Mouse (Mus musculus): Measurements from ENCODE around the gene Ifitm10.
"Not testable (repeated sequence)": the region's sequence is repeated elsewhere in the genome, so short reads cannot be mapped to it uniquely, and the experiment has no call there.

The Ifitm10 gene

DNA sequence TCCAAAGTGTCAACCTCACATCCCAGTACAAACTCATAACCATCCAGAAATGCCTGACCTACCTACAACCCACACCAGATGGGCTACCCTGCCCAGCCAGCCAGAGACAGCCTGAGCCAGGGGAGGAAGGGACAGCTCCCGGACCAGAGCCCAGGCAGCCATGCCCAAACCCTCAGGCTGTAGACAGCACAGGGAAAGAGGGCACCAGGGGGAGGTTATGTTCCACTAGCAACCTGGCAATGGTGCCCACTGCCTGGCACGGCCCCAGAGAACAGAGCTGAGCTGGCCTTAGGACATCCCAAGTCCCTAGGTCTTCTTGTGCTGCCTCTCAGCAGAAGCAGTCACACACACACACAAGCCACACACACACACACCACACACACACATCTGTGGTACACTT is 4.7 kb downstream of the Ifitm10 start:
- no peak for DNase-seq (ENCODE audit: low read depth, low spot score)

DNA sequence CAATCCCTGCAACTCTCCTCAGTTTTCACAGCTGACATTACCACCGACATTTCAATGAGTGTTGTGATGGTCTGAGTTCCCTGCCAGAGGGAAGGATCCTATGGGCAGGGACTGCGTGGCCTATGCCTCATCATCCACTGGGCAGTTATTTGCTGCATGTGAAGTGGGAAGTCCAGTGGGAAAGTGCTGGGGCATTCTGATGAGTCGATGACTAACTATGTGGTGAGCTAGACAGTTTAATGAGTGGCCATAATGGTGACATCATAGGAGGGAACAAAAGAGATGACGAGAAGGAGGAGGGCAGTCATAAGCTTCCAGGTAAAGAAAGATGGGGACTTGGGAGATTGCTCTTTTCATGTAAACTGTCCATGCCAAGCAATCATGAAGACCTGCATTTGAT is 10.4 kb downstream of the Ifitm10 start:
- peak; percentile 80 for DNase-seq (ENCODE audit: low read depth, low spot score)

DNA sequence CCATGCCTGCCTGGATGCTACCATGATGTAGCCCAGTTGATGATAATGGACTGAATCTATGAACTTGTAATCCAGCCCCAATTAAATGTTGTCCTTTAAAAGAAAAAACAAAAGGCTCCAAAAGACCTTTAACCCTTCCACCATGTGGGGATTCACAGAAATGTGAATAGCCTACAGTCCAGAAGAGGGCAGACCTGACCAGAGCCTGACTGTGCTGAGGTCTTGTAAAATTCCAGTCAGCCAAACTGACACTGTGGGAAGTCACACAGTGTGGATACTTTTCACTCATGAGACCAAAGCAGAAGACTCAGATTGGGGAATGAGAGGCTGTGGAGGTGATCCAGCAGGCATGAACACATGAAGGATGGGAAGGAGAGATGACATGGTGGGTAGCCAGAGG is 12.8 kb downstream of the Ifitm10 start:
- DNase-seq (ENCODE audit: low read depth, low spot score) = peak; percentile 33

DNA sequence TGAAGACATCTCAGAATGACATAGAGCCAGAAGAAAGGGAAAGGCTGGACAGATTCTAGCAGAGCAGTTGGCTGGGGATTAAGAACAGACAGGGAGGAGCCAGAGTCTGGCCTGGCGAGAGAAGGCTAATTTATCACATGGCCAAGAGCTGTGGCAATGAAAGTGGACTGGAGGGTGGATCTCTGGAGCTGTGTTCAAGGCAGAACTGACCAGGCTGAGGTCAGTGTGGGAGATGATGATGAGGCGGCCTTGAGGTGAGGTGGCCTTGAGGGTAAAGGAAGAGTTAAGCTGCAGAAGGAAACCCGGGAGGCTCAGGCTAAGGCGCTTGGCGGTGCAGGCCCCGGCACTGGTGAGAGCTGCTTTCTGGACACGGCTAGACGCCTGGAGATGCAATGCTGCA is 14.4 kb downstream of the Ifitm10 start:
- DNase-seq (ENCODE audit: low read depth, low spot score) = no peak

DNA sequence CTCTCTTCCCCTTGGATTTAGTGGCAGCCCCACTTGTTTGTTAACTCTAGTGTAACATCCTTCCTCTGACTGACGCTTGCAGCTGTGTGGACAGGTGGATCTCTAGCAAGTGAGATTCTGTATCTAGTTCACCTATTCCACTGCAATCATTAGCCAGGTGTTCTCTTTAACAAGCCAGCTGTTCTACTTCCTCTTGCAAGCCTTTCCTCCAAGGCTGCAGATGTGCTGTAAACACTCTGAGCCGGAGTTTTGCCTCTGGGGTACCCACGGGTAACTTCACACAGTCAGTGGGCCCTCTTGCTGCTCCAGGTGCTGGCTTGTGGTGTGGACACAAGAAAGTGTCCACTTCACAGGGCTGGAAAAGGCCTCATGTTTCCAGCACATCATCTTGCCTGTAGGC is 16.0 kb downstream of the Ifitm10 start:
- DNase-seq (ENCODE audit: low read depth, low spot score) = no peak

DNA sequence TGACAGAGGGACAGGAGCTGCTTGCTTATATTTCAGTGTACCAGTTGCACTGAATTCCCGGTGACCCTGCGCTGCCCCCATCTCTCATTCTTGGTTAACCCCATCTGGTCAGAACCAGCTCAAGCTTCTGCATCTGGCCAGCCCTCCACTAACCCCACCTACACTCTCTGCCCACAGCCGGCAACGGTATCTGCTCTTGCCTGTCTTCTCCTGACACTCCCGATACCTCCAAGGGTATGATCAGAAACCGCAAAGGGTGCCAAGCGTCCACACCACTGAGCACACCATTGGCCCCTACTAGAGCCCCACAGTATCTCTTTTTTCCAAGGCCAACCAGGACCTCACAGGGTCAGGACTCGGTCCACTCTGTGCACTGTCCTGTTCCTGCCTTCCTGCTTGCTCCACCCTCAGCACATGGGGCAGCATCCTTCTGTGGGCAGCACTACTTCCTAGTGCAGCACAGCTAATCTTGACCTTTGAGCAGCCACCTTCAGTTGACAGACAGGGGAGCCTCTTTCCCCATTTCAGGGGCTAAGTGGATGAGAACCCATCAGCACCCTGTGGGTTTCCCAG is 18.8 kb downstream of the Ifitm10 start:
- no peak for DNase-seq (ENCODE audit: low read depth, low spot score)

DNA sequence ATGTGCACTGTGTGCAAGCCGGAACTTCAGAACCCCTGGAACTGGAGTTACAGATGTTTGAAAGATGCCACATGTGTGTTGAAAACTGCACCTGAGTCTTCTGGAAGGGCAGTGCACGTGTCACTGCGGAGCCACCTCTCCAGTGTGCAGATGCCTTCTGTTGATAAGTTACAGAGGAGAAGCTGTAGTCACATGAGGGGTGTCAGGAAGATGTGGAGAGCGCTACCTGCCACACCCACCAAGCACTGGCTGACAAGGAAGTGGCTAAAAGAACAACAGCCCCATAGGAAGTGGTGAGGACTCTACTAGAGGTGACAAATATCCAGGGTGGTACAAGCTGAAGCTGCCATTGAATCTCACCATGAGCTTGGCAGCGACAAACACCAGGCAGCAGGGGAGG is 19.7 kb downstream of the Ifitm10 start:
- no peak for DNase-seq (ENCODE audit: low read depth, low spot score)

DNA sequence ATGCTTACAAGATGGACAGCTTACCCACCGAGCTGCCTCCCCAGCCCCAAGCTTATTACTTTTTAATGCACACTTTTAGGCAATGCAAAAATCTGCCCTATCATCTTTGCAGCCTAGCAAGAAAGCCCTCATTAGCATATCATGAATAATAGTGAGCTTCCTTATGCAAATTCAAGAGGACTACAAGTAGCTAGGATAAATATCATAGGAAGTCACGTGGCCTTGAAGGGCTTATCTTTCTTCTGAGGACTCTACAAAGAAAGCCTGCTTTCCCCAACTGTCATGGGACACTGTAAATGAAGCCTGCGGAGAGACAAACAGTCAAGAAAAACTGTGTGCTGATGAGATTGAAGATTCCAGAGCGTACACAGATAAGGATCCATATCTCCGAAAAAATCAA is 22.0 kb downstream of the Ifitm10 start:
- DNase-seq (ENCODE audit: low read depth, low spot score) = no peak

DNA sequence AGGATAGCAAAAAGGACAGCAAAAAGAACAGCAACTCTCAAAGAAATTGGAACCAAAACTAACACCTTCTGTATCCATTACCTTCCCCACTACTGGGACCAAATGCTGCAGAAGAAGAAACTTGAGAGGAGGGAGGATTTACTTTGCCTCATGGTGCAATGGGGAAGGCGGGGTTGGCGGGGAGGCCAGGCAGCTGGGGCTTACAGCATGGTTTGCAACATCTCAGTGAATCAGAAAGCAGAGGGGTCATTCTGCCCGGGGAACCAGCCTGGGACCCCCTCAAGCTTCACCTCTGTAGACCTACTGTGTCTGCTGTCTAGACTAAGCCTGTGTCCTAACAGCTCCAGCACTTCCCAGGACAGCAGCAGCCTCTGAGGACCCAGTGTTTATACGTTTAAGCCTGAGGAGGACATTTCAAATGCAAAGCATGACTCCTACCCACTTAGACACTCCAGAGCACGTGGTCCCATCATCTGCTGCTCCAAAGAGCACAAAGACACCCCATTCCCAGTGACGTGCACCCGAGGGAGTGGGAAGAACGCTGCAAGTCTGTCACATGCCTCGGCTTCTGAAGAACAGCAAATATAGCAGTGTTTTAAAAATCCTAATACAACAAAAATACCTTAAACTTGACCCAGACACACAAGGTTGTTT is 24.1 kb downstream of the Ifitm10 start:
- DNase-seq (ENCODE audit: low read depth, low spot score) = no peak

DNA sequence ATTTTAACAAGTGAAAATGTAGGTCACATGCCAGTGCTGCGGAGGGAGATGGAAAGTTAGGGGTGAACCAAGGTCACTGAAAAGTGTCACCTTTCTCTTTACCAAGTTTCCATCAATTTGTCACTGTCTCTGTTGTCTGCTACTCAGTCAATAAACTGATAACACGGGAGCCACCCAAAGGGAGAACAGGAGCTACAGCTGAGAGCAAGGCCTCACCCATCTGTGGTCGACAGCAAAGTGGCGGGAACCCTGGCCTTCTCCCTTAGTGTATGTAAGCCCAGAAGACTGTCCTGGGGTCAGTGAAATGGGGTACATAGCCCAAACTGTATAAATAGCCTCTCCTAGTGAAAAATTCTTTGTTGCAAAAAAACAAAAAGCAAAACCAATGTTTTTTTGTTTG is 26.0 kb downstream of the Ifitm10 start:
- DNase-seq (ENCODE audit: low read depth, low spot score) = no peak

DNA sequence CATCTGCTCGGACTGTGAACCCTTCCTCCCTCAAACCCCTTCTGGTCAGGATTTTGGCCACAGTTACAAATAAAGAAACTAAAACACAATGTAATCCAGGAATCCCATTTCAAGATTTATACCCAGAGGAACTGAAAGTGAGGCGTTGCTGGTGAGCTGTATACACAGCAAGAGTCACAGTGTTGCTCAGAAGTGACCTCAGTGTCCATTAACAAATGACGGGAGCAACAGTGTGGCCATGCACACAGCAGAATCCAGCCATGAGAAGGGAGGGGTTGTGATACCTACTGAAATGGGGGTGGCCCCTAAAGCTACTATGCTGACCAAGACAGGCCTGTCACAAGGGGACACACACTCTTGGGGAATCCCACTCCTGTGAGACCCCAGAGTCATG is 31.3 kb downstream of the Ifitm10 start:
- no peak for DNase-seq (ENCODE audit: low read depth, low spot score)

DNA sequence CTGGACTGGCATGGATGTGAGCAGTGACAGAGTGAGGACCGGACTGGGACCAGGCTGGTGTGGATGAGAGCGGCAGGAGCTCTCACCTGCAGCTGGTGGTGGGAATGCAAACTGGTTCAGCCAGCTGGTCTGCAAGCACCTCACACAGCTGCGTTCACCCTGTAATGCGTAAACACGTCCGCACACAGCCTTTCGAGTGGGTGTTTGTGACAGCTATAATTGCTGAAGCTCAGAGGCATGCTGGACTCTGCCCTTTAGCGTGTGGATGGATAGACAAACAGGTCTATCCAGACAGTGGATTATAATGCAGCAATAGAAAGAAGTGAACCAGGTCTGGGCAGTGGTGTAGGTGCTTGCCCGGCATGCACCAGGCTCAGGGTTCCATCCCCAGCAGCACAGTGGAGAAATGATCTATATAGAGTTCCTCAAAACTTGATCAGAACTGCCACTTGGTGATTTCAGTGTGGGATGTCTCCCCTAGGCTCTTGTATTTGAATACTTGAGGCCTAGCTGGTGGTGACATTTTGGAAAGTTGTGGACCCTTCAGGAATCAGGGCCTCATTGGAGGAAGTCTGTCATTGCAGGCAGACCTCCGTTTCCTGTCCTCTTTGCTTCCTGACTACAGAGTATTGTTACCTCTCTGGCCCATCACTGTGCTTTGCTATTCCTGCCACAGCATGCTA is 31.8 kb downstream of the Ifitm10 start:
- no peak for DNase-seq (ENCODE audit: low read depth, low spot score)

DNA sequence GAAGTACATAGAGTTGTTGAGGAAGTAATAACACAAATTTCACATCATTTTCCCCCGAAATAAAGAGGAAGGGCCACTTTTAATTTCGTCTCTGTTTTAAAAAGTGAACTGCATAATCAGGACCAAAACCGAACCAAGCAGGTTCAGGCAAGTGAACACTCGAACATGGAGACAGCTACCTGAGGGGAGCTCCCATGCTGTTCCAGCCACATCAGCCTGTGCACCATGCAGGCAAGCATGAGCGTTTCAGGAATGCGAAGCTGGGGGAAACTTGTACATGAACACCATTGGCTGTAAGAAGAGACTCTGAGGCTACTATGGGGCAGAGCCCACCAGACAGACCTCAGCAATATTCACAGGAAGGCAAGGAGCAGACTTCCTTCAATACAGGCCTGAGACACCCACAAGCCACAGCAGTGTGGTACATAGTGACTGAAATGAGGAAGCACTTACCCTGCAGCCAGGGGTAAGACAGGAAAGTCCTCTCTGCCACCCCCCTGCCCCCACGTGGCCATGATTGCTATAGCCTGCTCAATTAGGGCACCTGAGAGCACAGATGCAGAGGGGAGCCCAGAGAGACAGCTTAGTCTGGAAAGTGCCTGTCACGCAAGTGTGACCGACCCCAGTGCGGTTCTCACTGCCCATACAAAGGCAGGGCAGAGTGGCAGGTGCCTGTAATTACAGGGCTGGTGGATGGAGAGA is 33.1 kb downstream of the Ifitm10 start:
- DNase-seq (ENCODE audit: low read depth, low spot score) = no peak

DNA sequence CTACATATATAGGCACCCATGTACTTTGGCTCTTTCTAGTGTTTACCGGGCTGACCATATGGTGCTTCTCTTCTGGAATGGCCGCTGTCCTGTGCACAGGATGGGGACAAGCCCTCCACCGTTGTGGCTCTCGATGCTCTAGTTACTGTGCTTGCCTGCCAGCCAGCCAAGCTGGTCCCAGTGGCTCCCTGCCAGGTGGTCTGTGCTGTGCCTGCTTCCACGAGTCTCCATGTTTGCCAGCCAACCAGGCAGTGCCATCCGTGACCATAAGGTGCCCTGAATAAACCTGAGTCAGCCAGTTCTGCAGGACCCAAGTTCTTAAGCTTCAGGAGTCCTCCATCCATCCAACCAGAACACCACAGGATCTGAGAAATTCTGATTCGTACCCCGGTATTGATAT is 38.4 kb downstream of the Ifitm10 start:
- DNase-seq (ENCODE audit: low read depth, low spot score) = no peak

DNA sequence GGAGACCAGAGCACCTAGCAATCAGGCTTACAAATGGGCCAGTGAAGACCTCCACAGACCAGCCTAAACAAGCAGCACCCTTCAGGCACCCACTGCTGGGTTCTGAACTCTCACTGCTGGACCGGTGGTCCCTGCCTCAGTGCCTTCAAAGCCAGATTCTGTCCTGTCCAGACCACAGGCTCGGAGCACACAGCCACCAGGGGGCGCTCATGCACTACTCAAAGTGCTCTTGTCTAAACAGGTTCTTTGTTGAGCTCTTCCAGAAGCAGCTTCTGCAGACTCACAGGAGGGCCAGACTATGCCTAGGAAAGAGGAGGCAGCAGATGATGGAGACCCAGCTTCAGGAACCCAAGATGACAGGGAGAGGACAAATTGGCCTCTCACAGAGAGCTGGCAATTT is 39.3 kb downstream of the Ifitm10 start:
- peak; percentile 88 for DNase-seq (ENCODE audit: low read depth, low spot score)

DNA sequence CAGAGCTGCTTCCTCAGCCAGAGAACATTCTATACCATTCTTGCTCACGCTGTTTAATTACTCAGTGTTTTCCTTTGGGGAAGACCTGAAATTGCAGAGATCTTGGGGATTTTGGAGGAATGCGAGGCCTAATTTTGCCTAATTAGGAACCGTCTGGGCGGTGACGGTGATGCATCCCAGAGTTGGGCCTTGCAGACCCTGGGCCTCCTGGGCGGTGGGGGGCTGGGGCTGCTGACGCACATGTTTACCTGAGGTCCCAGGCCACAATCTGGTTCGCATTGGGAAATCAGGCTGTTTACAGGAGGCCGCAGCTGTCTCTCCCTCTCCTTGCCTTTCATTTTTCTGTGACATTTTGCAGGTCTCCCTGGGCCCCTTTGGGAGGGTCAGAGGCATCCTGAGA is 40.8 kb downstream of the Ifitm10 start:
- not testable (repeated sequence) for DNase-seq (ENCODE audit: low read depth, low spot score)

DNA sequence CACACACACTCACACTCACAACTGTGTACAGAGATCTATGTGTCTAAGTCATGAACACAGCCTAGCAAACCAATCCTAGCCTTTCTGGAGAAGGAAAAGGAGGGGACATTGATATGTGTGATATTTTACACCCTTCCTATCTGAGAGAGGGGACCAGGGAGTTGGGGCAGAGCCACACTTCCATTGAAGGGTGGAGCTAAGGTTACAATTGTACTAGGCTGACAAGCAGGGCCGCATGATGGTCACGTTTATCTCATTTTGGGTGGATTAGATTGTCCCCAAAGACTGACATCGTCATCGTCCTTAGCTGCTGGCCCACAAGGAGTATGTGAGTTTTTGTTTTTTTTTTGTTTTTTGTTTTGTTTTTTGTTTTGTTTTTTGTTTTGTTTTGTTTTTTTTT is 42.3 kb downstream of the Ifitm10 start:
- DNase-seq (ENCODE audit: low read depth, low spot score) = no peak

DNA sequence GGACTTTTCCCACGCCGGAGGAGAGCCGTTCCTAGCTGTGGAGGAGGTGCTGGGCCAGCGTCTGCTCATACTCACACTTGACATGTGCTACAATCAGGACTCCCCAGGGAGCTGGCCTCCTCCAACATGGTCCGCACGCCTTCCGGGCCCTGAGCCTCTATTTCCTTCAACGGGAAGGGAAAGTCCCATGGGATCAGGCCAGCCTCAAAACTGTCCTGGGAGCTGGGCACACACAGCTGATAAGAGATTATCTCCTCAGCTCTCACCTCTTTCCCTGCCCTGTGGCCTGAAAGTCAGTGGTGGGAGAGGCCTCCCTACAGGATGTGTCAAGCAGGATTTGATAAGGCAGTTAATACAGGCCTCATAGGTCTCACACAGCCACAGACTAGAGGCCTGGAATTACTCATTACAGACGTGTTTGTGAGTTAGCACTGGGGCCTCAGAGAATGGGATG is 43.3 kb downstream of the Ifitm10 start:
- no peak for DNase-seq (ENCODE audit: low read depth, low spot score)

DNA sequence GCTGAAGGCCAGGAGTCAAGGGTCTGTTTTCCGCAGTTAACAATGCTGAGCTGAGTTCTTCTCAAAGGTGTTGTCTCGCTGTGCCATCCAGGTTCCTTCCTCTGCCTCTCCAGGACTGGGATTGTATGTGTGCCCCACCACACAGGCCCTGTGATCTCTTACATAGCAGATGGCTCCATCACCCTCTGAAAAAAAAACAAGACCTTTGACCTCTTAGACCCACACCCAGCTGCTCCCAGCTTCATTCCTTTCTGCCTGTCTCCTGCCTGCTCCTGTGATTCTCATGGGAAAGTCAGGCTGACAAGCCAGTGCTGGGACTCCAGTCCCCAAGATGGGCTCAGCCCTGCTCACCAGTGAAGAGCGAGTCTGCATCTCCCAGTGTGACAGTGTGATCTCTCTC is 45.0 kb downstream of the Ifitm10 start:
- no peak for DNase-seq (ENCODE audit: low read depth, low spot score)

DNA sequence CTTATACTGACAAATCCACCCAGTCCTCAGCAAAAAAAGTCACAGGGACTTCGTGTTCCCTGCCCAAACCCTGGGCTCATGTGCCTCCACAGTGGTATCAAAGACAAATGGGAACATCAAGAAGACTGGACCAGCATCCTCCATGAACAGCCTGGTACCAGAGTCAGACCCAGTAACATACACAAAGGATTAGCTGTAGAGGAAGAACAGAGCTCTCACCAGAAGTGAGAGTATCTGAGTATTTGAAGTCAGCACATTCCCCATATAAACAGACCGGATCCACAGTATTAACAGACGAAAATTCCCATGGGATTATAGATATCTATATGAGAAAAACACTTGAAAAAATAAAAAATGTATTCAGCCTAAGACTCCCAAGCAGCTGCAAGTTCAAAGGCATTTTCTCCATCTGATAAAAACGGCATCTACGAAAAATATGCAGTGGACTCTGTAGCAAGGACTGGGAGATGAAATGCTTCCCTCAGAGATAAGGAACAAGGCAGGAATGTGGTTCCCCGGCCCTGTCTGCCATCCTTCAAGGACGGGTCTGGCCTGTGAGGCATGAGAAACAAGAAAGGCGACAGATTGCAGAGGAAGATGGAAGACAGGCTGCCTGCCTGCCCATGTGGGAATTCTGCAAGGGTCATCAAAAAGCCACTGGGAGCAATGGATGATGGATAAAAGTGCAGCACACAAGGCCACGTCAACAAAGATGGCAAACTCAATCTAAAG is 46.7 kb downstream of the Ifitm10 start:
- no peak for DNase-seq (ENCODE audit: low read depth, low spot score)

DNA sequence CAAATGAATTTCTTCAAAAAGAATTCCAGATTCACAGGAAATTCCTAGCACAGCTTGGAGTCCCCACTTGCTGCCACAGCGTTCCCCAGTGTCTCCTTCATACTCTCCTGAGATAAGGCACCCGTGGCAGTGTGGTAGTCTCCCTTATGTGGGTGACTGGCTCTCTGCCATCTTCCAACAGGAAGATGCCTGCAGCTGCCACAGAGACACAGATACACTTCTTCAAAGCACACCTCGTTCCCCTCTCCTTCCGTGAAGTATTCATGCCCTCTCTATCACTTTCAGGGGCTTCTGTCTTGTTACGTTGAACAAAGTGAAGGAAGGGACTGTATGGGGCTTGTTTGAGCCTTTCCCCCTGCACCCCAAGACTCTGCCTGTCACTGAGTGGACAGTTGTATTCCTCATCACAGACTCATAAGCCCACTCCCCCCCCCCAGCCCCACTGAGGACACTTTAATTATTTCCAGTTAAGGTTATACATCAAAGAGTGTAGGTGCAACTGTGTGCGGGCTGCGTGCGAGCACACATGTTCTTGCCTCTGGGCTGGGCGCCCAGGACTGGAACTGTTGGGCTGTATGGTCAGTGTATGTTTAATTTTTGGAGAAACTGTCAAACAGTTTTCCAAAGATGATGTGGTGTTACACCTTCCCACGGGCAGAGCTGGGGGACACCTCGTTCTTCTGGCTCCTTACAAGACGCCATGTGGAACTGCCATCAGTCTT is 50.0 kb downstream of the Ifitm10 start:
- DNase-seq (ENCODE audit: low read depth, low spot score) = no peak

Measured in 3T3-L1 (cell line).